8 mouse cellular contexts compared by ENCODE assay signal in the genomic region with DNA sequence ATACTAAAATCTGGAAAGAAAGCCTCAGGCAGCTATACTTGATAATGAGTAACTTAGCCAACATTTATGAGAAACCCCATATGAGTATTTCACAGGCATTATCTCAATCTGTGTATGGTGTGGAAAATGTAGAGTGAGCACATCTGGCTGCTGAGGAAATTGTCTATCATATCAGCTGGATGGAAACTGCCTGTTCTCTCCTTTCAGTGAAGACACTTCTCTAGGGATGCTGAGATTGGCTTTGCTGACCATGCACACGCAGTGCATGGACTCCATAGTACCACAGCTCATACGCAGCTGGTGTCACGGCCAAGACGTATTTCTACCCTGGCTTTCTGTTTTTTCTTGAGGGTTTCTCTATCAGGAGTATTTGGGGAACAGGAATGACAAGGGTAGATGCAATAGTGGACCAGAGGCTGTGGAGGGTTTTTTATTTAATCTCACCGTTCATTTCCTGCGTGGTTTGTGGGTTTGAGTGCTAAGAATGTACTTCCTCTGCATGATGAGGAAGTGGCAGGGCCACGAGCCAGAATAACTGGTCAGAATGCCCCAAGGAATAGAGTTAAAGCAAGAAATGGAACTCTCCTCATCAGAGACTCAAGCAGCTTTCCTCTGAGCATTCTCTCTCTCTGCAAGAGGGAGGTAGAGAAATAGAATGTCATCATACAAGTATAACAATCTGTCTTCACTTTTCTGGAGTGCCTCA.
DNase-seq lines count a peak whose midpoint lies in the region; ATAC-seq and TF ChIP-seq lines count a peak whose summit lies in the region.

No protein-coding gene starts in this region.

- no peak overlapping the region for H3K4me3 ChIP-seq in MEL (ENCODE audit: control insufficient read depth in 1 of 2, insufficient read depth in 1 of 2, low read depth in 2 of 2, low read length in 2 of 2)
- no peak overlapping the region for H3K4me3 ChIP-seq in left cerebral cortex, adult 2 months
- no peak overlapping the region for H3K4me3 ChIP-seq in midbrain, embryonic 11.5 days (ENCODE audit: low read depth, low read length)

- H3K9ac ChIP-seq in MEL (ENCODE audit: control insufficient read depth, low read depth, low read length, poor library complexity, severe bottlenecking) = no peak overlapping the region
- H3K9ac ChIP-seq in midbrain, embryonic 11.5 days (ENCODE audit: low read length) = no peak overlapping the region

- intact Hi-C loops in left cerebral cortex, adult 2 months (cut with DNase I) = no loop called here
- intact Hi-C loops in left cerebral cortex, postnatal 4 days (cut with DNase I) = no loop called here

- ATAC-seq in common myeloid progenitor, adult 5-6 weeks (replicated peaks; ENCODE audit: low read depth, poor library complexity, severe bottlenecking) = peak; percentile 97
- no peak for ATAC-seq in midbrain, embryonic 11.5 days (ENCODE audit: low FRiP score)

- no peaks in the 10 kb centered on the region for H3K9me3 ChIP-seq in MEL (replicated peaks; ENCODE audit: insufficient read depth, low read length)
- H3K9me3 ChIP-seq in midbrain, embryonic 11.5 days (ENCODE audit: control insufficient read depth, low read length) = no peaks in the 10 kb centered on the region

- no peaks in the 10 kb centered on the region for H3K79me2 ChIP-seq in MEL (ENCODE audit: control insufficient read depth, insufficient read depth, low read length, poor library complexity)

- peaks cover 0 to 13% of the 10 kb centered on the region in 2 experiments; a peak in 2 of 4 replicates for H3K36me3 ChIP-seq in MEL (ENCODE audit: control insufficient read depth in 1 of 2, insufficient read depth in 2 of 2, low read length in 2 of 2)
- H3K36me3 ChIP-seq in midbrain, embryonic 11.5 days (ENCODE audit: control insufficient read depth, insufficient read depth, low read length) = no peaks in the 10 kb centered on the region

- H3K27ac ChIP-seq in MEL (ENCODE audit: control insufficient read depth, low read depth, low read length) = no peak overlapping the region; the same call in 1 of the 2 replicates
- H3K27ac ChIP-seq in left cerebral cortex, adult 2 months = no peak overlapping the region
- no peak overlapping the region for H3K27ac ChIP-seq in midbrain, embryonic 11.5 days (ENCODE audit: low read depth, low read length)

- TF ChIP-seq EP300 in MEL (IDR thresholded peaks at IDR 0.05; ENCODE audit: low read depth in 1 of 2, low read length in 2 of 2) = peak; percentile 82 to 89

- peak; percentile 69 for DNase-seq in MEL (ENCODE audit: low read depth, low spot score)
- DNase-seq in kidney, adult 8-10 months = peak; percentile 38 to 47
- DNase-seq in lung, postnatal 36 days = peak; percentile 80
- DNase-seq in left cerebral cortex, adult 2 months (ENCODE audit: extremely low spot score in 1 of 2, low spot score in 2 of 2) = no peak
- no peak for DNase-seq in midbrain, embryonic 11.5 days (ENCODE audit: low spot score, missing footprints)
- DNase-seq in left cerebral cortex, postnatal 4 days = no peak
- no peak for DNase-seq in Muller cell, postnatal 12 days (ENCODE audit: inconsistent ontology term)

- no peaks in the 10 kb centered on the region for H3K27me3 ChIP-seq in MEL (ENCODE audit: control insufficient read depth in 1 of 2, insufficient read depth in 2 of 2, low read length in 2 of 2)
- H3K27me3 ChIP-seq in midbrain, embryonic 11.5 days (ENCODE audit: control insufficient read depth, insufficient read depth, low read length) = no peaks in the 10 kb centered on the region

- 88% methylated on average over 7 of the region's 7 CpGs for WGBS in midbrain, embryonic 11.5 days

- no peak overlapping the region for H3K4me2 ChIP-seq in midbrain, embryonic 11.5 days

- no peak for TF ChIP-seq RAD21 in MEL (IDR thresholded peaks at IDR 0.05; ENCODE audit: low read depth, low read length)

- no peak for TF ChIP-seq CTCF in MEL (IDR thresholded peaks at IDR 0.05 in 2 of 3, conservative IDR thresholded peaks at IDR 0.05 in 1 of 3; ENCODE audit: control insufficient read depth in 1 of 3, insufficient read depth in 1 of 3, low read depth in 2 of 3, low read length in 3 of 3, poor library complexity in 1 of 3, severe bottlenecking in 1 of 3)
- TF ChIP-seq CTCF in left cerebral cortex, adult 2 months (IDR thresholded peaks at IDR 0.05) = no peak

- no peak for TF ChIP-seq POLR2A in MEL (IDR thresholded peaks at IDR 0.05; ENCODE audit: control insufficient read depth in 1 of 2, insufficient read depth in 1 of 2, low read depth in 1 of 2, low read length in 2 of 2, poor library complexity in 1 of 2)

- peaks cover 0 to 12% of the 10 kb centered on the region in 2 experiments; a peak in 2 of 4 replicates for H3K4me1 ChIP-seq in MEL (ENCODE audit: control insufficient read depth in 1 of 2, insufficient read depth in 2 of 2, low read length in 2 of 2)
- no peaks in the 10 kb centered on the region for H3K4me1 ChIP-seq in midbrain, embryonic 11.5 days (ENCODE audit: control insufficient read depth, insufficient read depth, low read length)

TF ChIP-seq in MEL, 35 proteins besides CTCF, POLR2A, EP300 and RAD21:
- TF ChIP-seq TAL1 (IDR thresholded peaks at IDR 0.05; ENCODE audit: low read length) = no peak
- no peak for TF ChIP-seq GABPA (IDR thresholded peaks at IDR 0.05; ENCODE audit: low read depth, low read length)
- TF ChIP-seq MEF2A (IDR thresholded peaks at IDR 0.05; ENCODE audit: extremely low read depth, insufficient replicate concordance, low read depth, low read length, poor library complexity, severe bottlenecking) = no peak
- no peak for TF ChIP-seq USF2 (IDR thresholded peaks at IDR 0.05; ENCODE audit: borderline replicate concordance in 1 of 2, insufficient read depth in 1 of 2, low read depth in 1 of 2, low read length in 2 of 2)
- TF ChIP-seq POLR2AphosphoS2 (IDR thresholded peaks at IDR 0.05; ENCODE audit: low read length) = no peak
- TF ChIP-seq MYB (IDR thresholded peaks at IDR 0.05; ENCODE audit: low read depth, low read length) = no peak
- no peak for TF ChIP-seq BHLHE40 (IDR thresholded peaks at IDR 0.05; ENCODE audit: borderline replicate concordance, low read depth, low read length)
- TF ChIP-seq RCOR1 (IDR thresholded peaks at IDR 0.05; ENCODE audit: low read depth, low read length) = peak; percentile 71
- no peak for TF ChIP-seq E2F4 (IDR thresholded peaks at IDR 0.05; ENCODE audit: borderline replicate concordance, low read depth, low read length)
- no peak for TF ChIP-seq CHD2 (IDR thresholded peaks at IDR 0.05; ENCODE audit: low read length)
- no peak for TF ChIP-seq USF1 (IDR thresholded peaks at IDR 0.05; ENCODE audit: low read depth, low read length)
- no peak for TF ChIP-seq MAZ (IDR thresholded peaks at IDR 0.05; ENCODE audit: low read depth, low read length)
- TF ChIP-seq TBP (IDR thresholded peaks at IDR 0.05; ENCODE audit: low read depth, low read length) = no peak
- no peak for TF ChIP-seq ZMIZ1 (IDR thresholded peaks at IDR 0.05; ENCODE audit: low read depth, low read length)
- no peak for TF ChIP-seq ZKSCAN1 (IDR thresholded peaks at IDR 0.05; ENCODE audit: low read depth, low read length)
- TF ChIP-seq TCF12 (IDR thresholded peaks at IDR 0.05; ENCODE audit: low read depth, low read length) = no peak
- no peak for TF ChIP-seq SMC3 (IDR thresholded peaks at IDR 0.05; ENCODE audit: low read depth, low read length)
- TF ChIP-seq ELF1 (IDR thresholded peaks at IDR 0.05; ENCODE audit: low read depth, low read length) = no peak
- TF ChIP-seq NELFE (IDR thresholded peaks at IDR 0.05; ENCODE audit: low read depth, low read length) = no peak
- peak; percentile 38; the same call in 1 of the 2 replicates for TF ChIP-seq ETS1 (IDR thresholded peaks at IDR 0.05; ENCODE audit: low read depth, low read length)
- no peak for TF ChIP-seq JUND (IDR thresholded peaks at IDR 0.05; ENCODE audit: low read depth, low read length)
- TF ChIP-seq KAT2A (conservative IDR thresholded peaks at IDR 0.05; ENCODE audit: low read depth, low read length) = no peak
- no peak for TF ChIP-seq ZNF384 (IDR thresholded peaks at IDR 0.05; ENCODE audit: low read depth, low read length)
- TF ChIP-seq GATA1 (IDR thresholded peaks at IDR 0.05; ENCODE audit: low read depth, low read length) = peak; percentile 64

Comparison
In these comparisons a context has a peak if more than half of its experiments do, and no peak if none do; other contexts are left out.
1. DNase-seq: peak in MEL (single experiment), kidney, adult 8-10 months (2 of 2) and lung, postnatal 36 days (single experiment); none in left cerebral cortex, adult 2 months (0 of 2), midbrain, embryonic 11.5 days (single experiment), left cerebral cortex, postnatal 4 days (single experiment) and Muller cell, postnatal 12 days (single experiment).